ENCODE assay signal across 15 mouse cellular contexts in genomic region chr14:16962216-16962826, GRCm38 (mm10).
"Had no signal": no experiment of that assay in that cellular context is flagged by ENCODE, and none has a peak within 500 bp of the region (broad histone marks: within the 10 kb centered on the region; RNA-seq: fewer than 3 reads in every experiment).

No protein-coding gene starts in this region.

- DNase-seq: kidney, adult 9 months; kidney, postnatal 36 days; lung, postnatal 14 days; retina, postnatal 1 day; right cerebral cortex, postnatal 14 days; thymus, postnatal 4 days had no signal

- H3K27me3 ChIP-seq: limb, embryonic 15.5 days; liver, embryonic 12.5 days; lung, embryonic 15.5 days; midbrain, embryonic 12.5 days; neural tube, embryonic 13.5 days had no signal

- H3K9me3 ChIP-seq: limb, embryonic 15.5 days; liver, embryonic 12.5 days; lung, embryonic 15.5 days; midbrain, embryonic 12.5 days; neural tube, embryonic 13.5 days had no signal

- H3K27ac ChIP-seq: kidney, postnatal 0 days; layer of hippocampus, adult 2 months; limb, embryonic 15.5 days; liver, embryonic 12.5 days; lung, embryonic 15.5 days; midbrain, embryonic 12.5 days; neural tube, embryonic 13.5 days had no signal

- H3K36me3 ChIP-seq: limb, embryonic 15.5 days; liver, embryonic 12.5 days; lung, embryonic 15.5 days; midbrain, embryonic 12.5 days; neural tube, embryonic 13.5 days had no signal

- H3K4me2 ChIP-seq: limb, embryonic 15.5 days; liver, embryonic 12.5 days; lung, embryonic 15.5 days; midbrain, embryonic 12.5 days; neural tube, embryonic 13.5 days had no signal

- ATAC-seq: intestine, postnatal 0 days; liver, embryonic 12.5 days; midbrain, embryonic 16.5 days had no signal

- H3K9ac ChIP-seq: limb, embryonic 15.5 days; liver, embryonic 12.5 days; lung, embryonic 15.5 days; midbrain, embryonic 12.5 days; neural tube, embryonic 13.5 days had no signal

- H3K4me1 ChIP-seq: liver, embryonic 12.5 days; midbrain, embryonic 12.5 days had no signal

- H3K4me3 ChIP-seq: layer of hippocampus, adult 2 months; limb, embryonic 15.5 days; liver, embryonic 12.5 days; lung, embryonic 15.5 days; midbrain, embryonic 12.5 days; neural tube, embryonic 13.5 days had no signal
